Mouse (Mus musculus) inflammation-experienced regulatory T-cells (primary cell): ENCODE results near the gene Esr1. TPM values are rescaled to one million over a fixed set of nuclear protein-coding genes. Genes with fewer than 3 reads are reported as not detected.

Experiments
- polyA plus RNA-seq, 2 experiments: library from polyadenylated mRNA; unstranded; fragments of 100-300 nt; shearing (Covaris generic); gene quantifications; one replicate each; pipeline ENCODE4 v1.2.1; 2017

The Esr1 gene
- polyA plus RNA-seq = 1 to 10 TPM; 1.1 to 1.6 TPM

DNA sequence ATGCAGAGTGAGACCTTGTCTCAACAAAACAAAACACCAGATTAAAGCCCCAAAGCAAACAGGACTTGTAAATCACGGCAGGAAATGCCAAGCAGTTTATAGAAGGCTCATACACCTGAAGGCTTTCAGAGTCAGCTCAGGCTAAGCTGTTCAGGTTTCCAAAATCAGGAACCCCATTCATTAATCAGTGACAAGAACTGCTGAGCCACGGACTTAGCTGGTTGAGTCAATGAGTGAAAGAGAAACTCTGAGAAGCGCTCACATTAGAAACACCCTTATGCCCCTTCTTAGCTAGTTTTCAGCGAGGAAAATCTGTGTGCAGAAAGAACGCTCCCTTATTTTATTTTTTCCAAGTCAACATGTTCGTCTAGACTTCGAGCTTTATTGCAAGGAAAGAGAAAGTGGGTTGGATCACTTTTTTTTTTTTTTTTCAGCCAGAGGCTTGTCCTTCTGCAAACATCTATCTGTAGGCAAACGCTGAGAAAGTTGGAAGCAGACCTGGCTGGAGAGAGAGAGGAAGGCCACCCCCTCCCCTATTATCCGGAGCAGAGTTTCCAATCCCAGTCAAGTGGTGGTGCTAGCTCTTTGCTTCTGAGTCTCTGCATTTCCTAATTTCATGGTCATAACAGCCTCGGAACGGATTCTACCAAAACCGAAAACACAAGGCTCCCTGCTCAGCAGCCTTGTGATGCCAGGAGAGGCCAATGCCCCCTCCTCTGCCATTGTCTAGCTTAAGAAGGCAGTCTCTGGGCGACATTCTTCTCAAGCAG lies at the start of gene Esr1:
Gene Esr1 (plus strand): TSS at position 208 of the 770 bp plus-strand sequence.

Other genes with a start within 250 kb of the Esr1 start
- 10 to 100 TPM; 46.2 to 64.2 TPM for gene Zbtb2, start 223.5 kb upstream of the Esr1 start, polyA plus RNA-seq
- gene Rmnd1, start 179.2 kb upstream of the Esr1 start, polyA plus RNA-seq = 10 to 100 TPM; 48.8 to 60.6 TPM
- gene Armt1, start 179.1 kb upstream of the Esr1 start, polyA plus RNA-seq = 10 to 100 TPM; 22.6 to 23.6 TPM
- under 1 TPM in 1 of 2 experiments, not detected in 1; 0.94 TPM for gene Ccdc170, start 129.1 kb upstream of the Esr1 start, polyA plus RNA-seq